Mouse (Mus musculus) intestine, postnatal 0 days (tissue): ENCODE measurements around the gene Ctbp2. TPM values are rescaled to one million over a fixed set of nuclear protein-coding genes. Genes with fewer than 3 reads are reported as not detected.

ENCODE experiments used
- ATAC-seq: fragments of 200-750 bp; cut with Nextera tagmentation; 2 replicates; pipeline ENCODE4 v1.8.0; 2017; ENCODE audit warnings: mild to moderate bottlenecking, moderate TSS enrichment, moderate library complexity
- H3K27ac ChIP-seq: fragments of 300-500 bp; sonication (generic); 2 replicates; pipeline ENCODE4 v1.5.1; 2014; ENCODE audit warnings: mild to moderate bottlenecking, low read depth, low read length, moderate library complexity
- H3K27me3 ChIP-seq: fragments of 300-500 bp; sonication (generic); replicated peaks from 2 replicates; pipeline ENCODE4 v1.6.1; 2014; ENCODE audit warnings: low read length, mixed read lengths; ENCODE audit not compliant: control insufficient read depth, insufficient read depth
- H3K36me3 ChIP-seq: fragments of 300-500 bp; sonication (generic); 2 replicates; pipeline ENCODE4 v1.6.1; 2014; ENCODE audit warnings: mild to moderate bottlenecking, moderate library complexity; ENCODE audit not compliant: control insufficient read depth, insufficient read depth
- H3K4me1 ChIP-seq: fragments of 300-500 bp; sonication (generic); replicated peaks from 2 replicates; pipeline ENCODE4 v1.6.1; 2014; ENCODE audit warnings: antibody characterized with exemption, low read length, mixed read lengths; ENCODE audit not compliant: control insufficient read depth, insufficient read depth
- H3K4me2 ChIP-seq: fragments of 300-500 bp; sonication (generic); replicated peaks from 2 replicates; pipeline ENCODE4 v1.6.1; 2014; ENCODE audit warnings: low read depth, mild to moderate bottlenecking, moderate library complexity
- H3K4me3 ChIP-seq: fragments of 300-500 bp; sonication (generic); 2 replicates; pipeline ENCODE4 v1.5.1; 2014; ENCODE audit warnings: low read depth, low read length
- H3K9ac ChIP-seq: fragments of 300-500 bp; sonication (generic); 2 replicates; pipeline ENCODE4 v1.6.1; 2014; ENCODE audit warnings: mild to moderate bottlenecking, low read depth, low read length
- H3K9me3 ChIP-seq: fragments of 300-500 bp; sonication (generic); 2 replicates; pipeline ENCODE4 v1.6.1; 2016; ENCODE audit warnings: mixed run types; ENCODE audit not compliant: control insufficient read depth
- CTCF ChIP-seq: sonication (generic); IDR thresholded peaks from 2 replicates; pipeline ENCODE4 v1.5.1; 2016; ENCODE audit warnings: low read depth, mild to moderate bottlenecking, control low read depth, antibody characterized with exemption, moderate library complexity
- WGBS: fragments of 180-500 bp; shearing (Covaris S2); extraction: QIAGEN DNeasy Blood & Tissue Kit; methylation state at CpG from one replicate; pipeline ENCODE4 v1.1.7; 2014; 5-methylcytosine and 5-hydroxymethylcytosine counted together
- polyA plus RNA-seq: library from polyadenylated mRNA; unstranded; fragments of >200 nt; fragmentation: Nextera tagmentation; extraction: Ambion mirVana; gene quantifications from 2 replicates; pipeline ENCODE4 v1.2.1, GENCODE M21; 2015

Gene Ctbp2
- polyA plus RNA-seq, 1 experiment from 2014 or later, result 42.6 TPM

DNA sequence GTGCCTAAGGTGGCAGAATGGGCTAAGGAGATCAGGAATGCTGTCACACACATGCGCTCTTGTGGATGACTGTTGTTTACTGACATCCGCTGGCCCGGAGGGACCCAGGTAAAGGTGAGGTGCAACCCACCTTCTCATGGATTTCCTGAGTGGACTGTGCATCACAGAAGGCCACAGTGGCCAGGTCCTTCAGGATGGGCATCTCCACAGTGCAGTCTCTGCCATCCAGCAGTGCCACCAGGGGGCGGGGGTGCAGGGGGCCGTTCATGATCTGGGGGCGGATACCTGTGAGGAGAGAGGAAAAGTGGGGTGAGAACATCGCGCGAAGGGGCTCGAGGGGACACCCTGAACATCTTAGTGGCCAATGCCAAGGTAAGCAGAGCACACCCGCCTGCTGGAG, 125.1 kb downstream of the Ctbp2 start:
- no peak for ATAC-seq
- TF ChIP-seq CTCF, result no peak
- WGBS, result 96% methylated on average over 11 of the region's 11 CpGs
- H3K27me3 ChIP-seq, result no peaks in the 10 kb centered on the region
- H3K36me3 ChIP-seq, result peaks cover 75% of the 10 kb centered on the region
- H3K4me3 ChIP-seq, result no peak overlapping the region
- H3K4me1 ChIP-seq, result no peaks in the 10 kb centered on the region
- H3K9ac ChIP-seq, result no peak overlapping the region
- no peak overlapping the region for H3K4me2 ChIP-seq
- no peaks in the 10 kb centered on the region for H3K9me3 ChIP-seq
- no peak overlapping the region for H3K27ac ChIP-seq

- peaks cover 80% of the 10 kb centered on the region for H3K36me3 ChIP-seq
- H3K9me3 ChIP-seq, result no peaks in the 10 kb centered on the region
- H3K27me3 ChIP-seq, result no peaks in the 10 kb centered on the region
- no peak overlapping the region for H3K4me3 ChIP-seq
- H3K4me2 ChIP-seq, result no peak overlapping the region
- no peak overlapping the region for H3K27ac ChIP-seq
- WGBS, result 95% methylated on average over 12 of the region's 12 CpGs
- TF ChIP-seq CTCF, result no peak
- ATAC-seq, result no peak
- no peaks in the 10 kb centered on the region for H3K4me1 ChIP-seq
- no peak overlapping the region for H3K9ac ChIP-seq
These were observed 125.5 kb downstream of the Ctbp2 start for GRCm38 (mm10) chr7:132998639-132999038.

- H3K36me3 ChIP-seq, result peaks cover 89% of the 10 kb centered on the region
These were observed 127.8 kb downstream of the Ctbp2 start for GRCm38 (mm10) chr7:132996391-132996790.

GRCm38 (mm10) chr7:132994628-132995191, 129.4 kb downstream of the Ctbp2 start:
- H3K36me3 ChIP-seq, result peaks cover 92% of the 10 kb centered on the region
- 76% methylated on average over 6 of the region's 6 CpGs for WGBS

More at GRCm38 (mm10) chr7:132996391-132996790, 127.8 kb downstream of the Ctbp2 start:
- no peak overlapping the region for H3K4me3 ChIP-seq
- H3K9ac ChIP-seq, result no peak overlapping the region
- whole genome bisulfite sequencing, result 81% methylated on average over 5 of the region's 5 CpGs
- TF ChIP-seq CTCF, result peak; percentile 82
- H3K4me2 ChIP-seq, result no peak overlapping the region
- no peaks in the 10 kb centered on the region for H3K4me1 ChIP-seq
- no peak overlapping the region for H3K27ac ChIP-seq
- no peaks in the 10 kb centered on the region for H3K9me3 ChIP-seq
- H3K27me3 ChIP-seq, result no peaks in the 10 kb centered on the region
- no peak for ATAC-seq

GRCm38 (mm10) chr7:132994120-132994519, 130.0 kb downstream of the Ctbp2 start:
- peaks cover 92% of the 10 kb centered on the region for H3K36me3 ChIP-seq
- 87% methylated on average over 8 of the region's 8 CpGs for WGBS
- H3K9me3 ChIP-seq, result no peaks in the 10 kb centered on the region
- no peak overlapping the region for H3K27ac ChIP-seq
- no peak overlapping the region for H3K9ac ChIP-seq
- ATAC-seq, result no peak
- H3K4me3 ChIP-seq, result no peak overlapping the region
- H3K4me2 ChIP-seq, result no peak overlapping the region
- TF ChIP-seq CTCF, result peak; percentile 53
- no peaks in the 10 kb centered on the region for H3K27me3 ChIP-seq
- H3K4me1 ChIP-seq, result no peaks in the 10 kb centered on the region

More at GRCm38 (mm10) chr7:132994628-132995191, 129.4 kb downstream of the Ctbp2 start:
- Histone ChIP-seq H3K27ac (no peak overlapping the region), H3K9me3 (no peaks in the 10 kb centered on the region), H3K4me2 (no peak overlapping the region), H3K27me3 (no peaks in the 10 kb centered on the region), H3K4me1 (no peaks in the 10 kb centered on the region), H3K9ac (no peak overlapping the region), H3K4me3 (no peak overlapping the region)
- no peak for ATAC-seq
- no peak for TF ChIP-seq CTCF

GRCm38 (mm10) chr7:132992967-132993615, 131.1 kb downstream of the Ctbp2 start:
- no peak for TF ChIP-seq CTCF
- no peak for ATAC-seq

More at GRCm38 (mm10) chr7:132992967-132993615, 131.1 kb downstream of the Ctbp2 start:
- Histone ChIP-seq H3K4me3 (no peak overlapping the region), H3K27ac (no peak overlapping the region), H3K36me3 (peaks cover 92% of the 10 kb centered on the region), H3K4me2 (no peak overlapping the region), H3K9me3 (no peaks in the 10 kb centered on the region), H3K9ac (no peak overlapping the region), H3K4me1 (no peaks in the 10 kb centered on the region), H3K27me3 (no peaks in the 10 kb centered on the region)
- WGBS, result 87% methylated on average over 9 of the region's 9 CpGs
